Mouse (Mus musculus) G1E (cell line): Measurements from ENCODE around the gene Hs6st3.

Experiments used
- CTCF ChIP-seq: IDR thresholded peaks from 2 replicates; pipeline ENCODE4 v1.5.1; 2012; ENCODE audit warnings: low read depth, low read length, inconsistent platforms, mixed read lengths
- POLR2AphosphoS5 ChIP-seq: IDR thresholded peaks from 2 replicates; pipeline ENCODE4 v1.6.1; 2012; ENCODE audit warnings: low read depth, low read length, inconsistent platforms; ENCODE audit not compliant: insufficient replicate concordance

- TF ChIP-seq CTCF (no peak), POLR2AphosphoS5 (no peak)
Observed at GRCm38 (mm10) chr14:119741791-119742190, 603.6 kb downstream of the Hs6st3 start.
